Mouse (Mus musculus) kidney, postnatal 0 days (tissue): ENCODE measurements around the gene Plaur. TPM values are rescaled to one million over a fixed set of nuclear protein-coding genes. Genes with fewer than 3 reads are reported as not detected.
A peak's percentile ranks its signal among the peaks of the same experiment; 100 is the strongest.

Experiments
- ATAC-seq: fragments of 200-750 bp; cut with Nextera tagmentation; replicated peaks from 2 replicates; pipeline ENCODE4 v1.8.0; 2017; ENCODE audit warnings: low read depth, moderate number of reproducible peaks, moderate TSS enrichment, moderate library complexity; ENCODE audit not compliant: low FRiP score
- DNase-seq: peaks from one replicate; pipeline ENCODE4 v3.0.0-alpha.2; 2016; ENCODE audit warnings: low spot score
- H3K27ac ChIP-seq: fragments of 300-500 bp; sonication (generic); 2 replicates; pipeline ENCODE4 v1.5.1; 2014; ENCODE audit warnings: mild to moderate bottlenecking
- H3K27me3 ChIP-seq: fragments of 300-500 bp; sonication (generic); 2 replicates; pipeline ENCODE4 v1.6.1; 2014; ENCODE audit warnings: low read length, mixed read lengths; ENCODE audit not compliant: insufficient read depth
- H3K36me3 ChIP-seq: fragments of 300-500 bp; sonication (generic); 2 replicates; pipeline ENCODE4 v1.6.1; 2014; ENCODE audit warnings: low read length, mixed read lengths; ENCODE audit not compliant: insufficient read depth
- H3K4me1 ChIP-seq: fragments of 300-500 bp; sonication (generic); replicated peaks from 2 replicates; pipeline ENCODE4 v1.6.1; 2014; ENCODE audit warnings: antibody characterized with exemption, low read length, mixed read lengths; ENCODE audit not compliant: insufficient read depth
- H3K4me2 ChIP-seq: fragments of 300-500 bp; sonication (generic); 2 replicates; pipeline ENCODE4 v1.6.1; 2014; ENCODE audit warnings: mild to moderate bottlenecking, low read length, moderate library complexity, mixed read lengths
- H3K4me3 ChIP-seq: fragments of 300-500 bp; sonication (generic); replicated peaks from 2 replicates; pipeline ENCODE4 v1.5.1; 2014; ENCODE audit warnings: low read depth, low read length
- H3K9ac ChIP-seq: fragments of 300-500 bp; sonication (generic); 2 replicates; pipeline ENCODE4 v1.6.1; 2014; ENCODE audit warnings: low read depth, low read length
- H3K9me3 ChIP-seq: fragments of 300-500 bp; sonication (generic); replicated peaks from 2 replicates; pipeline ENCODE4 v1.6.1; 2016; ENCODE audit warnings: low read length, inconsistent platforms, mixed read lengths
- CTCF ChIP-seq: IDR thresholded peaks from 2 replicates; pipeline ENCODE4 v1.5.1; 2016; ENCODE audit warnings: antibody characterized with exemption, low read depth, mild to moderate bottlenecking, moderate library complexity
- WGBS: fragments of 180-500 bp; shearing (Covaris S2); extraction: QIAGEN DNeasy Blood & Tissue Kit; methylation state at CpG from one replicate; pipeline ENCODE4 v1.1.7; 2014; 5-methylcytosine and 5-hydroxymethylcytosine counted together
- polyA plus RNA-seq: library from polyadenylated mRNA; unstranded; fragments of >200 nt; fragmentation: Nextera tagmentation; extraction: Ambion mirVana; gene quantifications from 2 replicates; pipeline ENCODE4 v1.2.1, GENCODE M21; 2015

Plaur gene
- polyA plus RNA-seq, 1 experiment from 2014 or later, result 11.5 TPM

GRCm38 (mm10) chr7:24442313-24442712, 20.0 kb upstream of the Plaur start:
- ATAC-seq, result no peak
- no peak overlapping the region for H3K4me2 ChIP-seq
- H3K27ac ChIP-seq, result no peak overlapping the region
- no peaks in the 10 kb centered on the region for H3K4me1 ChIP-seq
- H3K9me3 ChIP-seq, result no peaks in the 10 kb centered on the region
- WGBS, result 51% methylated on average over 8 of the region's 8 CpGs
- no peak for DNase-seq
- no peaks in the 10 kb centered on the region for H3K36me3 ChIP-seq
- H3K9ac ChIP-seq, result no peak overlapping the region
- no peak overlapping the region for H3K4me3 ChIP-seq
- TF ChIP-seq CTCF, result no peak
- H3K27me3 ChIP-seq, result no peaks in the 10 kb centered on the region

GRCm38 (mm10) chr7:24445266-24445926, 16.9 kb upstream of the Plaur start:
- no peak overlapping the region for H3K9ac ChIP-seq
- no peak overlapping the region for H3K4me2 ChIP-seq
- WGBS, result 88% methylated on average over 9 of the region's 9 CpGs
- no peak for DNase-seq
- H3K27me3 ChIP-seq, result no peaks in the 10 kb centered on the region
- no peak for TF ChIP-seq CTCF
- H3K27ac ChIP-seq, result no peak overlapping the region
- no peak overlapping the region for H3K4me3 ChIP-seq
- H3K9me3 ChIP-seq, result no peaks in the 10 kb centered on the region
- H3K4me1 ChIP-seq, result no peaks in the 10 kb centered on the region
- no peaks in the 10 kb centered on the region for H3K36me3 ChIP-seq
- no peak for ATAC-seq

- no peak overlapping the region for H3K27ac ChIP-seq
- no peaks in the 10 kb centered on the region for H3K36me3 ChIP-seq
- no peaks in the 10 kb centered on the region for H3K4me1 ChIP-seq
- ATAC-seq, result no peak
- H3K4me3 ChIP-seq, result no peak overlapping the region
- no peak for DNase-seq
- TF ChIP-seq CTCF, result 0 out of 2 replicates have a peak, but pooled peaks have one; percentile 9
- no peak overlapping the region for H3K4me2 ChIP-seq
- H3K9ac ChIP-seq, result no peak overlapping the region
- H3K9me3 ChIP-seq, result no peaks in the 10 kb centered on the region
- no peaks in the 10 kb centered on the region for H3K27me3 ChIP-seq
- WGBS, result 76% methylated on average over 7 of the region's 7 CpGs
Observed at GRCm38 (mm10) chr7:24446697-24447340, 15.5 kb upstream of the Plaur start.

GRCm38 (mm10) chr7:24448782-24449517, 13.3 kb upstream of the Plaur start:
- no peak for TF ChIP-seq CTCF
- ATAC-seq (peak; percentile 68; the same call in 1 of the 2 replicates), DNase-seq (no peak)
- no peaks in the 10 kb centered on the region for H3K36me3 ChIP-seq
- no peaks in the 10 kb centered on the region for H3K27me3 ChIP-seq
- 59% methylated on average over 14 of the region's 14 CpGs for WGBS
- H3K27ac ChIP-seq, result no peak overlapping the region
- H3K4me2 ChIP-seq, result no peak overlapping the region
- H3K9ac ChIP-seq, result no peak overlapping the region
- no peaks in the 10 kb centered on the region for H3K4me1 ChIP-seq
- H3K4me3 ChIP-seq, result no peak overlapping the region
- no peaks in the 10 kb centered on the region for H3K9me3 ChIP-seq

- DNase-seq, result no peak
- no peak overlapping the region for H3K27ac ChIP-seq
- no peak overlapping the region for H3K4me3 ChIP-seq
- no peaks in the 10 kb centered on the region for H3K36me3 ChIP-seq
- no peaks in the 10 kb centered on the region for H3K27me3 ChIP-seq
- TF ChIP-seq CTCF, result no peak
- no peak overlapping the region for H3K4me2 ChIP-seq
- no peaks in the 10 kb centered on the region for H3K9me3 ChIP-seq
- H3K4me1 ChIP-seq, result no peaks in the 10 kb centered on the region
- no peak for ATAC-seq
- 59% methylated on average over 9 of the region's 9 CpGs for WGBS
- no peak overlapping the region for H3K9ac ChIP-seq
Observed at GRCm38 (mm10) chr7:24450585-24451017, 11.7 kb upstream of the Plaur start.

GRCm38 (mm10) chr7:24451855-24452311, 10.4 kb upstream of the Plaur start, which contains the start of gene Irgc1:
Gene Irgc1, minus strand, starts transcription at chr7:24452297.
- Histone ChIP-seq H3K4me1 (no peaks in the 10 kb centered on the region), H3K27me3 (no peaks in the 10 kb centered on the region), H3K4me3 (no peak within 1 kb of the TSS), H3K9ac (no peak within 1 kb of the TSS), H3K9me3 (no peaks in the 10 kb centered on the region), H3K4me2 (no peak within 1 kb of the TSS), H3K36me3 (no peaks in the 10 kb centered on the region), H3K27ac (no peak within 1 kb of the TSS)
- WGBS, result 51% methylated on average over 9 of the region's 9 CpGs
- no peak for TF ChIP-seq CTCF
- ATAC-seq, result no peak
- no peak for DNase-seq
